Mouse (Mus musculus) hindbrain, embryonic 14.5 days (tissue): ENCODE measurements around the gene Chit1. TPM values are rescaled to one million over a fixed set of nuclear protein-coding genes. Genes with fewer than 3 reads are reported as not detected.

ENCODE experiments used
- ATAC-seq: fragments of 200-750 bp; cut with Nextera tagmentation; 2 replicates; pipeline ENCODE4 v1.8.0; 2017; ENCODE audit warnings: moderate number of reproducible peaks, mild to moderate bottlenecking, moderate TSS enrichment, moderate library complexity; ENCODE audit not compliant: low FRiP score
- DNase-seq: peaks from one replicate; pipeline ENCODE4 v3.0.0-alpha.2; 2015; ENCODE audit warnings: low spot score
- H3K27ac ChIP-seq: fragments of 300-500 bp; sonication (generic); 2 replicates; pipeline ENCODE4 v1.5.1; 2014; ENCODE audit warnings: mild to moderate bottlenecking, moderate library complexity
- H3K27me3 ChIP-seq: fragments of 300-500 bp; sonication (generic); 2 replicates; pipeline ENCODE4 v1.6.1; 2014; ENCODE audit warnings: mild to moderate bottlenecking, low read length, mixed read lengths; ENCODE audit not compliant: control insufficient read depth, insufficient read depth
- H3K36me3 ChIP-seq: fragments of 300-500 bp; sonication (generic); replicated peaks from 2 replicates; pipeline ENCODE4 v1.6.1; 2014; ENCODE audit not compliant: control insufficient read depth, insufficient read depth
- H3K4me1 ChIP-seq: fragments of 300-500 bp; sonication (generic); replicated peaks from 2 replicates; pipeline ENCODE4 v1.6.1; 2014; ENCODE audit warnings: antibody characterized with exemption, low read length, mixed read lengths; ENCODE audit not compliant: control insufficient read depth, insufficient read depth
- H3K4me2 ChIP-seq: fragments of 300-500 bp; sonication (generic); replicated peaks from 2 replicates; pipeline ENCODE4 v1.6.1; 2014; ENCODE audit warnings: mild to moderate bottlenecking, moderate library complexity
- H3K4me3 ChIP-seq: fragments of 300-500 bp; sonication (generic); replicated peaks from 2 replicates; pipeline ENCODE4 v1.5.1; 2014; ENCODE audit warnings: mild to moderate bottlenecking, low read length
- H3K9ac ChIP-seq: fragments of 300-500 bp; sonication (generic); 2 replicates; pipeline ENCODE4 v1.6.1; 2014
- H3K9me3 ChIP-seq: fragments of 300-500 bp; sonication (generic); 2 replicates; pipeline ENCODE4 v1.6.1; 2016; ENCODE audit warnings: low read length; ENCODE audit not compliant: control insufficient read depth
- WGBS: fragments of 180-500 bp; shearing (Covaris S2); extraction: QIAGEN DNeasy Blood & Tissue Kit; methylation state at CpG from one replicate; pipeline ENCODE4 v1.1.7; 2014; 5-methylcytosine and 5-hydroxymethylcytosine counted together
- polyA plus RNA-seq: library from polyadenylated mRNA; unstranded; fragments of >200 nt; fragmentation: Nextera tagmentation; extraction: Ambion mirVana; gene quantifications from 2 replicates; pipeline ENCODE4 v1.2.1, GENCODE M21; 2014

Chit1 gene
- polyA plus RNA-seq, 1 experiment from 2014 or later: 0.23 TPM

GRCm38 (mm10) chr1:134086811-134087398 is 24.1 kb upstream of the Chit1 start:
- Histone ChIP-seq H3K9ac (no peak overlapping the region), H3K27me3 (no peaks in the 10 kb centered on the region), H3K27ac (no peak overlapping the region; the same call in 1 of the 2 replicates), H3K9me3 (no peaks in the 10 kb centered on the region), H3K4me2 (no peak overlapping the region), H3K36me3 (no peaks in the 10 kb centered on the region), H3K4me3 (no peak overlapping the region), H3K4me1 (peaks cover 10% of the 10 kb centered on the region)
- ATAC-seq (no peak), DNase-seq (no peak)
- WGBS: 55% methylated on average over 16 of the region's 16 CpGs

GRCm38 (mm10) chr1:134089074-134089473 is 22.0 kb upstream of the Chit1 start:
- DNase-seq (no peak), ATAC-seq (no peak)
- H3K27ac ChIP-seq: no peak overlapping the region
- H3K4me3 ChIP-seq: no peak overlapping the region
- H3K4me1 ChIP-seq: peaks cover 10% of the 10 kb centered on the region
- H3K9me3 ChIP-seq: no peaks in the 10 kb centered on the region
- no peak overlapping the region for H3K4me2 ChIP-seq
- WGBS: 93% methylated on average over 7 of the region's 7 CpGs
- H3K36me3 ChIP-seq: no peaks in the 10 kb centered on the region
- H3K27me3 ChIP-seq: no peaks in the 10 kb centered on the region
- H3K9ac ChIP-seq: no peak overlapping the region

GRCm38 (mm10) chr1:134091851-134092250 is 19.2 kb upstream of the Chit1 start:
- H3K9ac ChIP-seq: no peak overlapping the region
- no peak overlapping the region for H3K27ac ChIP-seq
- ATAC-seq: no peak
- no peak overlapping the region for H3K4me3 ChIP-seq
- WGBS: 86% methylated on average over 3 of the region's 3 CpGs
- no peaks in the 10 kb centered on the region for H3K36me3 ChIP-seq
- no peaks in the 10 kb centered on the region for H3K27me3 ChIP-seq
- no peaks in the 10 kb centered on the region for H3K9me3 ChIP-seq
- H3K4me2 ChIP-seq: no peak overlapping the region
- peaks cover 14% of the 10 kb centered on the region; the same call in 1 of the 2 replicates for H3K4me1 ChIP-seq
- no peak for DNase-seq

- ATAC-seq: no peak
- 38% methylated on average over 6 of the region's 6 CpGs for WGBS
- H3K36me3 ChIP-seq: no peaks in the 10 kb centered on the region
- H3K27me3 ChIP-seq: no peaks in the 10 kb centered on the region
- no peak for DNase-seq
- H3K9me3 ChIP-seq: no peaks in the 10 kb centered on the region
- H3K27ac ChIP-seq: peak overlapping the region; percentile 53; the same call in 1 of the 2 replicates
- H3K4me1 ChIP-seq: peaks cover 14% of the 10 kb centered on the region; the same call in 1 of the 2 replicates
- peak overlapping the region; percentile 59 for H3K9ac ChIP-seq
- peak overlapping the region; percentile 34 for H3K4me3 ChIP-seq
- peak overlapping the region; percentile 63 for H3K4me2 ChIP-seq
These were observed 18.7 kb upstream of the Chit1 start for GRCm38 (mm10) chr1:134092368-134092767.

GRCm38 (mm10) chr1:134092852-134093770 is 17.9 kb upstream of the Chit1 start:
- H3K9ac ChIP-seq: peak overlapping the region; percentile 59
- ATAC-seq (peak; percentile 81), DNase-seq (peak; percentile 83)
- no peaks in the 10 kb centered on the region for H3K9me3 ChIP-seq
- peaks cover 16% of the 10 kb centered on the region; the same call in 1 of the 2 replicates for H3K4me1 ChIP-seq
- peak overlapping the region; percentile 63 for H3K4me2 ChIP-seq
- H3K4me3 ChIP-seq: peak overlapping the region; percentile 34
- 2% methylated on average over 43 of the region's 43 CpGs for WGBS
- H3K36me3 ChIP-seq: no peaks in the 10 kb centered on the region
- H3K27me3 ChIP-seq: no peaks in the 10 kb centered on the region
- peak overlapping the region; percentile 53 for H3K27ac ChIP-seq

- no peak overlapping the region for H3K9ac ChIP-seq
- no peaks in the 10 kb centered on the region for H3K36me3 ChIP-seq
- H3K4me3 ChIP-seq: no peak overlapping the region
- H3K27ac ChIP-seq: no peak overlapping the region
- ATAC-seq (no peak), DNase-seq (no peak)
- no peaks in the 10 kb centered on the region for H3K27me3 ChIP-seq
- H3K9me3 ChIP-seq: no peaks in the 10 kb centered on the region
- WGBS: 65% methylated on average over 13 of the region's 13 CpGs
- peaks cover 22% of the 10 kb centered on the region; the same call in 1 of the 2 replicates for H3K4me1 ChIP-seq
- H3K4me2 ChIP-seq: no peak overlapping the region
These were observed 17.1 kb upstream of the Chit1 start for GRCm38 (mm10) chr1:134093771-134094526.

- no peak overlapping the region for H3K4me2 ChIP-seq
- ATAC-seq (no peak), DNase-seq (no peak)
- no peak overlapping the region for H3K4me3 ChIP-seq
- no peaks in the 10 kb centered on the region for H3K36me3 ChIP-seq
- 68% methylated on average over 7 of the region's 7 CpGs for WGBS
- peaks cover 28% of the 10 kb centered on the region for H3K4me1 ChIP-seq
- H3K27me3 ChIP-seq: no peaks in the 10 kb centered on the region
- no peak overlapping the region for H3K9ac ChIP-seq
- H3K27ac ChIP-seq: no peak overlapping the region
- H3K9me3 ChIP-seq: no peaks in the 10 kb centered on the region
These were observed 15.9 kb upstream of the Chit1 start for GRCm38 (mm10) chr1:134095033-134095612.

- Histone ChIP-seq H3K4me2 (no peak overlapping the region), H3K9me3 (no peaks in the 10 kb centered on the region), H3K9ac (no peak overlapping the region), H3K27ac (peak overlapping the region; percentile 75; the same call in 1 of the 2 replicates), H3K27me3 (no peaks in the 10 kb centered on the region), H3K4me1 (peaks cover 28% of the 10 kb centered on the region), H3K36me3 (no peaks in the 10 kb centered on the region), H3K4me3 (no peak overlapping the region)
- DNase-seq (no peak), ATAC-seq (no peak)
- WGBS: 76% methylated on average over 4 of the region's 4 CpGs
These were observed 15.3 kb upstream of the Chit1 start for GRCm38 (mm10) chr1:134095721-134096120.
